Mouse (Mus musculus) C2C12 (cell line): ENCODE results near the gene Cdiptos. TPM values are rescaled to one million over a fixed set of nuclear protein-coding genes. Genes with fewer than 3 reads are reported as not detected.

Source experiments
- H3K27me3 ChIP-seq: one replicate; pipeline ENCODE4 v1.6.1; 2011; ENCODE audit not compliant: control insufficient read depth, insufficient read depth, insufficient read length
- H3K36me3 ChIP-seq: one replicate; pipeline ENCODE4 v1.6.1; 2011; ENCODE audit not compliant: control insufficient read depth, insufficient read depth
- H3K4me3 ChIP-seq: one replicate; pipeline ENCODE4 v1.5.1; 2011; ENCODE audit warnings: mild to moderate bottlenecking, control low read depth; ENCODE audit not compliant: poor library complexity, insufficient read depth, severe bottlenecking
- H3K79me2 ChIP-seq: one replicate; pipeline ENCODE4 v1.6.1; 2011; ENCODE audit not compliant: control insufficient read depth, insufficient read depth
- H3K79me3 ChIP-seq: one replicate; pipeline ENCODE4 v1.6.1; 2011; ENCODE audit warnings: low read depth, control low read depth
- H3ac ChIP-seq: one replicate; pipeline ENCODE3; 2011; ENCODE audit warnings: low read depth; ENCODE audit not compliant: control insufficient read depth, insufficient read length
- CEBPB ChIP-seq: IDR thresholded peaks from one replicate; pipeline ENCODE4 v1.6.1; 2011; ENCODE audit warnings: low read depth, mild to moderate bottlenecking, control low read depth, moderate library complexity
- CTCF ChIP-seq: IDR thresholded peaks from one replicate; pipeline ENCODE4 v1.5.1; 2011; ENCODE audit not compliant: control insufficient read depth, insufficient read depth, insufficient read length
- FOSL1 ChIP-seq: IDR thresholded peaks from one replicate; pipeline ENCODE4 v1.8.0; 2011; ENCODE audit warnings: mild to moderate bottlenecking, low read length; ENCODE audit not compliant: poor library complexity, insufficient read depth, severe bottlenecking
- MAX ChIP-seq: IDR thresholded peaks from one replicate; pipeline ENCODE4 v1.6.1; 2011; ENCODE audit warnings: mild to moderate bottlenecking, control low read depth
- MYOD1 ChIP-seq: IDR thresholded peaks from one replicate; pipeline ENCODE4 v1.6.1; 2011; ENCODE audit warnings: low read depth; ENCODE audit not compliant: control insufficient read depth, insufficient read length
- MYOG ChIP-seq: IDR thresholded peaks from one replicate; pipeline ENCODE4 v1.6.1; 2011; ENCODE audit not compliant: control insufficient read depth, insufficient read length; ENCODE audit errors: extremely low read depth
- USF1 ChIP-seq: IDR thresholded peaks from one replicate; pipeline ENCODE4 v1.6.1; 2011; ENCODE audit warnings: low read depth, mild to moderate bottlenecking, control low read depth, moderate library complexity
- polyA plus RNA-seq: library from polyadenylated mRNA; unstranded; fragments of >200 nt; fragmentation: generic; extraction: Trizol; gene quantifications from one replicate; pipeline ENCODE4 v1.2.1, GENCODE M21; 2012; ENCODE audit warnings: missing spikeins

The Cdiptos gene
- polyA plus RNA-seq, 1 experiment, result 0.06 TPM

DNA sequence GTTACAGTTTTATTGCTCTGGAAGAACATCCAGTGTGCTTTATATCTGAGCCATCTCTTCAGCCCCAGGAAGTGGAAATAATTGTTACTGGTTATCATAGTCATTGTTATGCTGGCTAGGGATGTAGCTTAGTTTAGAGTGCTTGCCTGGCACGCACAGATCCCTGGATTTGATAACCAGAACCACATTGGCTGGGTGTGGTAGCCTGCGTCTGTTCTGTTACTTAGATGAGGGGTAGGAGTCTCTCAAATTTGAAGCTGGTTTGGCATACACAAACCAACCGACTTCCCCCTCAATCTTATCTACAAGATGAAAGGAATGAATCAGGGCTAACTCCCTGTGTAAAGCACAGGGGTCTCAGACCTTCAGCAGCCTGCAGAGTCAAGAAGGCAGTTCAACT lies 49.6 kb downstream of the Cdiptos start:
- Histone ChIP-seq H3ac (no peak overlapping the region), H3K79me3 (no peaks in the 10 kb centered on the region), H3K36me3 (peaks cover 5% of the 10 kb centered on the region), H3K4me3 (no peak overlapping the region), H3K27me3 (no peaks in the 10 kb centered on the region), H3K79me2 (peaks cover 13% of the 10 kb centered on the region)
- TF ChIP-seq MYOD1, result no peak
- no peak for TF ChIP-seq USF1
- no peak for TF ChIP-seq CEBPB
- no peak for TF ChIP-seq MAX
- TF ChIP-seq MYOG, result no peak
- no peak for TF ChIP-seq CTCF
- TF ChIP-seq FOSL1, result no peak

DNA sequence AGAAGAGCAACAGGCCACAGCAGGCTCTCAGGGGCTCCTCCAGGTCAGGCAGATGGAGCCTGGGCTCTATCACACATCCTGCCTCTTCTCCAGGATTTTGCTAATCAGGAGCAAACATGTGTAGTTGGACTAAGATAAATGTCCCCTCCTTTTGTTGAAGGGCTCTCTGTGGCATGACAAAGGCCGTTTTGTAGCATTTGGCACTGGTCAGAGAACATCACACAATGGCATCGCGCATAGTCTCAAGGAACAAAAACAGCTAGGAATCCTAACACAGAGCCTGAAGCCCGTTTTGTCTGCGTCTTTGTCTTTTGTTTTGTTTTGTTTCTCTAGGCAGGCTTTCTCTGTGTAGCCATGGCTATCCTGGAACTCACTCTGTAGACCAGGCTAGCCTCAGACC lies 51.9 kb downstream of the Cdiptos start:
- no peaks in the 10 kb centered on the region for H3K36me3 ChIP-seq

DNA sequence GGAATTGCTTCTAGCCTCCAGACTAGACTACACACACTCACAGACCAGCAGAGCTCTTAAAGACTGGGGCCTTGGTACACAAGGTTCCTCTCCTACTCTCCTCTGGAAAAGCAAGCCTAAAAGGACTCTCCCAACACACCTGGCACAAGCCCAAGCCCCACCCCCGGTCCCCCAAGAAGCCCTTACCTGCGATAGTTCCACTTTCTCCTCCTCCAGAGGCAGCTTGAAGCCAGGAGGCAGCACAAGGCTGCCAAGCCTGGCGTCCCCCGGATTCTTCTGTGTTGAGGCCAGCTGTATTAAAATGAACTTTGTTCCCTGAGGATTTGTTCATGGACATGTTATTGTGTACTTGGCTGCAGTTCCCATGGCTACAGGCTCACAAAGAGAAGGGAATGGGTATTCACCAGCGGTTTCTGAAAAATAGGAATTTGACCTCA lies 53.3 kb downstream of the Cdiptos start, which contains the start of gene Tmem219:
Gene Tmem219 (minus strand): TSS at position 294 of the 437 bp plus-strand sequence.
- H3K4me3 ChIP-seq, result no peak within 1 kb of the TSS
- TF ChIP-seq MYOG, result no peak
- no peaks in the 10 kb centered on the region for H3K79me3 ChIP-seq
- H3K36me3 ChIP-seq, result no peaks in the 10 kb centered on the region
- peaks cover 6% of the 10 kb centered on the region for H3K27me3 ChIP-seq
- H3ac ChIP-seq, result no peak within 1 kb of the TSS
- H3K79me2 ChIP-seq, result no peaks in the 10 kb centered on the region

More for the DNA sequence above, 51.9 kb downstream of the Cdiptos start:
- TF ChIP-seq MAX (no peak), MYOD1 (no peak), FOSL1 (no peak), USF1 (no peak), MYOG (no peak), CEBPB (no peak), CTCF (no peak)
- peaks cover 3% of the 10 kb centered on the region for H3K27me3 ChIP-seq
- H3K79me2 ChIP-seq, result peaks cover 2% of the 10 kb centered on the region
- no peak overlapping the region for H3K4me3 ChIP-seq
- H3ac ChIP-seq, result no peak overlapping the region
- no peaks in the 10 kb centered on the region for H3K79me3 ChIP-seq

Other genes with a start within 250 kb of the Cdiptos start
- gene Mapk3, start 216.5 kb downstream of the Cdiptos start, polyA plus RNA-seq, result 168 TPM
- gene Gdpd3, start 209.8 kb downstream of the Cdiptos start, polyA plus RNA-seq, result 1.7 TPM
- gene Ypel3, start 199.1 kb downstream of the Cdiptos start, polyA plus RNA-seq, result 16.6 TPM
- gene Tbx6, start 194.6 kb downstream of the Cdiptos start, polyA plus RNA-seq, result 0.01 TPM
- gene Ppp4c, start 183.6 kb downstream of the Cdiptos start, polyA plus RNA-seq, result 189 TPM
- 0.08 TPM for gene Fam57b, start 178.4 kb downstream of the Cdiptos start, polyA plus RNA-seq
- not detected for gene 4930451I11Rik, start 144.5 kb downstream of the Cdiptos start, polyA plus RNA-seq
- not detected for gene Doc2a, start 128.7 kb downstream of the Cdiptos start, polyA plus RNA-seq
- 53.9 TPM for gene Hirip3, start 114.1 kb downstream of the Cdiptos start, polyA plus RNA-seq
- 105 TPM for gene Ino80e, start 113.7 kb downstream of the Cdiptos start, polyA plus RNA-seq
- 27.9 TPM for gene Taok2, start 91.4 kb downstream of the Cdiptos start, polyA plus RNA-seq
- 26.7 TPM for gene Tmem219, start 53.2 kb downstream of the Cdiptos start, polyA plus RNA-seq
- 18.3 TPM for gene Kctd13, start 47.2 kb downstream of the Cdiptos start, polyA plus RNA-seq
- 0.07 TPM for gene Asphd1, start 26.5 kb downstream of the Cdiptos start, polyA plus RNA-seq
- 0.11 TPM for gene Sez6l2, start 25.5 kb downstream of the Cdiptos start, polyA plus RNA-seq
- 115 TPM for gene Cdipt, start 184 bp downstream of the Cdiptos start, polyA plus RNA-seq
- 32.7 TPM for gene Mvp, start 38.5 kb upstream of the Cdiptos start, polyA plus RNA-seq
- gene Pagr1b, start 40.4 kb upstream of the Cdiptos start, polyA plus RNA-seq, result 1.2 TPM
- gene Pagr1a, start 41.3 kb upstream of the Cdiptos start, polyA plus RNA-seq, result 22.3 TPM
- gene Gm42742, start 45.0 kb upstream of the Cdiptos start, polyA plus RNA-seq, result 39.7 TPM
- 0.02 TPM for gene Prrt2, start 45.1 kb upstream of the Cdiptos start, polyA plus RNA-seq
- 141 TPM for gene Maz, start 50.9 kb upstream of the Cdiptos start, polyA plus RNA-seq
- 75.4 TPM for gene Kif22, start 66.4 kb upstream of the Cdiptos start, polyA plus RNA-seq
- not detected for gene Zg16, start 111.2 kb upstream of the Cdiptos start, polyA plus RNA-seq
- gene AI467606, start 115.3 kb upstream of the Cdiptos start, polyA plus RNA-seq, result 34.0 TPM
- gene Qprt, start 146.1 kb upstream of the Cdiptos start, polyA plus RNA-seq, result not detected
- gene Spn, start 161.7 kb upstream of the Cdiptos start, polyA plus RNA-seq, result 23.1 TPM
- gene Cd2bp2, start 220.0 kb upstream of the Cdiptos start, polyA plus RNA-seq, result 56.2 TPM
- 41.4 TPM for gene Tbc1d10b, start 232.4 kb upstream of the Cdiptos start, polyA plus RNA-seq
- 39.4 TPM for gene Mylpf, start 232.8 kb upstream of the Cdiptos start, polyA plus RNA-seq